Mouse (Mus musculus) G1E (cell line): Measurements from ENCODE around the gene Gm8126.
"Not testable (repeated sequence)": the region's sequence is repeated elsewhere in the genome, so short reads cannot be mapped to it uniquely, and the experiment has no call there.

ENCODE experiments used
- CTCF ChIP-seq: IDR thresholded peaks from 2 replicates; pipeline ENCODE4 v1.5.1; 2012; ENCODE audit warnings: low read depth, low read length, inconsistent platforms, mixed read lengths
- GATA1 ChIP-seq: IDR thresholded peaks from 2 replicates; pipeline ENCODE4 v1.6.1; 2012; ENCODE audit warnings: borderline replicate concordance, low read length, inconsistent platforms, mixed read lengths
- GATA2 ChIP-seq: IDR thresholded peaks from 2 replicates; pipeline ENCODE4 v1.6.1; 2012; ENCODE audit warnings: low read depth, low read length, inconsistent platforms, borderline replicate concordance
- POLR2AphosphoS5 ChIP-seq: IDR thresholded peaks from 2 replicates; pipeline ENCODE4 v1.6.1; 2012; ENCODE audit warnings: low read depth, low read length, inconsistent platforms; ENCODE audit not compliant: insufficient replicate concordance
- TAL1 ChIP-seq: conservative IDR thresholded peaks from 2 replicates; pipeline ENCODE4 v1.6.1; 2012; ENCODE audit warnings: low read depth, low read length, inconsistent platforms, mixed read lengths

- TF ChIP-seq GATA1, CTCF, TAL1, GATA2, POLR2AphosphoS5: not testable (repeated sequence)
These were observed 19.0 kb downstream of the Gm8126 start for GRCm38 (mm10) chr14:43277468-43277867.
